ENCODE assay signal across 8 mouse cellular contexts in the genomic region with DNA sequence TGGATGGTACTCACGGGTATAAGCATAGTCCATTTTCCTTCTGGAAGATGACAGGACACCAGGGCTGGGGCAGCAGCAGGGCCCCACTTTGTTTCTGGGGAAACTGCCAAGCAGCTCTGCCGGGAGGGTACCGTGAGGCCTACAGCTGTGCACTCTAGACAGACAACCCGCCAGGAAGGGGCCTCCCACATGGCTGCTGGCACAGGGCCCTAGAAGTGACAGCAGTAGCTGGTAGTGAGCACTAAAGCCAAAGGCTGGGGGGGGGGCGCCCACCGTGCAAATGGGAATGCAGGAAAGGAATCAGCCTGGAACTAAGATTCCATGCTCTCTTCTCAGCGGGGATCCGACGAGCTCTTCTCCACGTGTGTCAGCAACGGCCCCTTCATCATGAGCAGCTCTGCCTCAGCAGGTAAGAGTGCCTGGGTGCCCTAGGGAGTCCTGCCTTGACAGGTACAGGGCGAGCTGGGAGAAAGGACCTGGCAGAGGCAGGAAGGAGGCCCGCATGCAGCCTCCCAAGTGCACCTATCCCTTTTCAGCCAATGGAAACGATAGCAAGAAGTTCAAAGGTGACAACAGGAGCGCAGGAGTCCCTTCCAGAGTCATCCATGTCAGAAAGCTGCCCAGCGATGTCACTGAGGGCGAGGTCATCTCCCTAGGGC. TPM values are rescaled to one million over a fixed set of nuclear protein-coding genes. Genes with fewer than 3 reads are reported as not detected.
DNase-seq lines count a peak whose midpoint lies in the region; ATAC-seq and TF ChIP-seq lines count a peak whose summit lies in the region.

No protein-coding gene starts in this region.

- H3K79me2 ChIP-seq in myocyte (ENCODE audit: control insufficient read depth, insufficient read depth): peaks cover 63% of the 10 kb centered on the region

- H3K4me1 ChIP-seq in limb, embryonic 12.5 days (replicated peaks): peaks cover 45% of the 10 kb centered on the region

- peak; percentile 26 for TF ChIP-seq POLR2A in myocyte (IDR thresholded peaks at IDR 0.05; ENCODE audit: insufficient read length, low read depth)

- WGBS in limb, embryonic 12.5 days: 70% methylated on average over 17 of the region's 17 CpGs

- no peak for ATAC-seq in limb, embryonic 12.5 days (ENCODE audit: insufficient number of reproducible peaks, insufficient read depth, low FRiP score, low TSS enrichment, low read depth)

- no peaks in the 10 kb centered on the region for H3K9me3 ChIP-seq in limb, embryonic 12.5 days

- peak; percentile 76 for DNase-seq in cerebellum, adult 11-12 months
- DNase-seq in cerebellum, adult 8-10 months: no peak
- DNase-seq in brain, adult 2 months (ENCODE audit: low read depth, low spot score): peak; percentile 88
- DNase-seq in gastrocnemius, postnatal 25 days: peak; percentile 48
- peak; percentile 69 for DNase-seq in kidney, adult 18-20 months
- DNase-seq in B cell, adult 2 months: no peak

- H3K36me3 ChIP-seq in limb, embryonic 12.5 days: peaks cover 73% of the 10 kb centered on the region
- H3K36me3 ChIP-seq in myocyte (ENCODE audit: control insufficient read depth, insufficient read depth): peaks cover 50% of the 10 kb centered on the region

- H3K4me2 ChIP-seq in limb, embryonic 12.5 days: peak overlapping the region; percentile 100
- peak overlapping the region; percentile 96 for H3K4me2 ChIP-seq in myocyte (ENCODE audit: low read depth)

- H3K4me3 ChIP-seq in limb, embryonic 12.5 days (replicated peaks): peak overlapping the region; percentile 99; the same call in 1 of the 2 replicates
- peak overlapping the region; percentile 98 for H3K4me3 ChIP-seq in myocyte

- no peak overlapping the region for H3ac ChIP-seq in myocyte (ENCODE audit: control insufficient read depth, insufficient read length)

- H3K27me3 ChIP-seq in limb, embryonic 12.5 days: no peaks in the 10 kb centered on the region
- no peaks in the 10 kb centered on the region for H3K27me3 ChIP-seq in myocyte (ENCODE audit: control insufficient read depth, insufficient read depth, insufficient read length)

- H3K27ac ChIP-seq in limb, embryonic 12.5 days: 0 out of 2 replicates have a peak overlapping the region, but pooled peaks have one; percentile 23

- 0 out of 2 replicates have a peak overlapping the region, but pooled peaks have one; percentile 98 for H3K9ac ChIP-seq in limb, embryonic 12.5 days (replicated peaks)

TF ChIP-seq in myocyte, 11 proteins besides CTCF, POLR2A, EP300 and RAD21:
- no peak for TF ChIP-seq SRF (IDR thresholded peaks at IDR 0.05; ENCODE audit: control insufficient read depth, insufficient read length, low read depth)
- TF ChIP-seq MYOD1 (IDR thresholded peaks at IDR 0.05; ENCODE audit: control insufficient read depth in 1 of 3, insufficient read length in 2 of 3, low read depth in 2 of 3): peak in 2 of 3 experiments; percentile 15 to 21
- TF ChIP-seq MYOG (IDR thresholded peaks at IDR 0.05; ENCODE audit: control insufficient read depth in 1 of 3, insufficient read depth in 1 of 3, insufficient read length in 2 of 3, low read depth in 2 of 3): peak in 1 of 3 experiments; percentile 61

RNA-seq across cellular contexts. Expression of a gene that starts 4.3 kb away (rescaled TPM):
- 10 to 100 TPM; 26.8 to 27.1 TPM for total RNA-seq in gastrocnemius, postnatal 25 days (2021)
- polyA plus RNA-seq in limb, embryonic 12.5 days (2016; fragmentation: Nextera tagmentation; extraction: Ambion mirVana): 373 and 403 TPM in 2 replicates
- 158 TPM for polyA plus RNA-seq in myocyte (2012; fragmentation: generic; extraction: Trizol)

RNA-seq across cellular contexts. Expression of a gene that starts 15.7 kb away (rescaled TPM):
- under 1 TPM in 1 of 2 experiments, not detected in 1; 0.35 TPM for total RNA-seq in gastrocnemius, postnatal 25 days (2021)
- 15.1 and 15.3 TPM in 2 replicates for polyA plus RNA-seq in limb, embryonic 12.5 days (2016; fragmentation: Nextera tagmentation; extraction: Ambion mirVana)
- 0.22 TPM for polyA plus RNA-seq in myocyte (2012; fragmentation: generic; extraction: Trizol)

RNA-seq across cellular contexts. Expression of a gene that starts 15.9 kb away (rescaled TPM):
- under 1 TPM; 0.13 to 0.27 TPM for total RNA-seq in gastrocnemius, postnatal 25 days (2021)
- 157 and 162 TPM in 2 replicates for polyA plus RNA-seq in limb, embryonic 12.5 days (2016; fragmentation: Nextera tagmentation; extraction: Ambion mirVana)
- polyA plus RNA-seq in myocyte (2012; fragmentation: generic; extraction: Trizol): 5.4 TPM

RNA-seq across cellular contexts. Expression of a gene that starts 27.5 kb away (rescaled TPM):
- total RNA-seq in gastrocnemius, postnatal 25 days (2021): not detected
- not detected in 2 replicates for polyA plus RNA-seq in limb, embryonic 12.5 days (2016; fragmentation: Nextera tagmentation; extraction: Ambion mirVana)
- not detected for polyA plus RNA-seq in myocyte (2012; fragmentation: generic; extraction: Trizol)

RNA-seq across cellular contexts. Expression of a gene that starts 32.1 kb away (rescaled TPM):
- 100 to 1,000 TPM in 1 of 2 experiments, 10 to 100 TPM in 1; 12.5 to 381 TPM for total RNA-seq in gastrocnemius, postnatal 25 days (2021)
- polyA plus RNA-seq in limb, embryonic 12.5 days (2016; fragmentation: Nextera tagmentation; extraction: Ambion mirVana): not detected in 2 replicates
- polyA plus RNA-seq in myocyte (2012; fragmentation: generic; extraction: Trizol): not detected

Comparison
In these comparisons a context has a peak if more than half of its experiments do, and no peak if none do; other contexts are left out.
1. DNase-seq: peak in cerebellum, adult 11-12 months (single experiment), brain, adult 2 months (single experiment), gastrocnemius, postnatal 25 days (single experiment) and kidney, adult 18-20 months (single experiment); none in cerebellum, adult 8-10 months (single experiment) and B cell, adult 2 months (0 of 2).
2. RNA of a gene that starts 15.7 kb away (polyA plus RNA-seq): 15.1 to 15.3 TPM in limb, embryonic 12.5 days; 0.22 TPM in myocyte (single experiment); every median in the first group is over 10 times any median in the second.
3. RNA of a gene that starts 15.9 kb away (polyA plus RNA-seq): 157 to 162 TPM in limb, embryonic 12.5 days; 5.4 TPM in myocyte (single experiment); every median in the first group is over 10 times any median in the second.